Mouse (Mus musculus) gastrocnemius, postnatal 10 days (tissue): Measurements from ENCODE around the gene A730015C16Rik. TPM values are rescaled to one million over a fixed set of nuclear protein-coding genes. Genes with fewer than 3 reads are reported as not detected.

Experiments
- DNase-seq: peaks from one replicate; pipeline ENCODE4 v3.0.0; 2021; ENCODE audit warnings: mixed read lengths
- total RNA-seq, 2 experiments: library from RNA; stranded (reverse); gene quantifications; 2 replicates each; pipeline ENCODE4 v1.2.3; 2021

The A730015C16Rik gene
- total RNA-seq, 2 experiments from 2014 or later = not detected

GRCm38 (mm10) chr4:108830698-108831097 is 17.7 kb downstream of the A730015C16Rik start:
- no peak for DNase-seq

GRCm38 (mm10) chr4:108826643-108827042 is 21.8 kb downstream of the A730015C16Rik start:
- no peak for DNase-seq

DNA sequence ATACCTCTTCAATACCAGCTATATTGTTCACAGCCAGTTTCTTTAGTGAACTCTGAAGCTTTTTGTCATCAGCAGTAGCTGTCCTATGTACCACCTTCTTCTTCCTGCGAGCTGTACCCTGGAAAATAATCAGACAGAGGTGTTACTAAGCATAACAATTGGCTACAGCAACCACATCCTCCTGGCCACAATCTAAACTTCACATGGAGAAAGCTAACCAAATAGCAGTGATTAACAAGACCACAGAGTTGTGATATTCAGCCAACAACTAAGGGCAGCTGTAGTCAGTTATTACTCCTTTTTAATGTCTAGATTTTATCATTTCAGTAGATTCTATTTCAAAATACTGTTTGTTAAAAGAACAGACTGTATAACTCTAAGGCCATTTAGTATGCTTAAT is 22.3 kb downstream of the A730015C16Rik start:
- DNase-seq = no peak

DNA sequence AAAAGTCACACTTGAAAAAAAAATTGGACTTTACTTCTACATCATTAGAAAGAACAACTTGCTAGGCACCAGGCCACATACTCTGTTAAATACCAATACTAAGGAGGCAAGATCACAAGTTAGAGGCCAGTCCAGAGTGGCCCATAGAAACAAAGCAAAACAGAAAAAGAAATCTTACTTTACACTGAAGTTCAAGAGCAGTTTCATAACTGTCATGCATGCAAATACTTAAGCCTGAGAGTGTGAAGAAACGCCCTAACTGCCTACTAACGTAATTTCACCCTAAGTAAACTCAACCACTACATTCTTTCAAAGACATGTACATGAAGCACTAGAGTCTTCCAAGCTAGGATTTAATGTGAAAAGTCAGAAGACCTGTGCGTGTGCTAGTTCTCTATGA is 22.7 kb downstream of the A730015C16Rik start:
- no peak for DNase-seq

GRCm38 (mm10) chr4:108811550-108811949 is 36.9 kb downstream of the A730015C16Rik start:
- DNase-seq = no peak

- DNase-seq = no peak
Measured at GRCm38 (mm10) chr4:108811142-108811541, 37.3 kb downstream of the A730015C16Rik start.

- DNase-seq = no peak
Measured at GRCm38 (mm10) chr4:108803535-108803934, 44.9 kb downstream of the A730015C16Rik start.

GRCm38 (mm10) chr4:108798083-108798830 is 50.2 kb downstream of the A730015C16Rik start:
- DNase-seq = peak; percentile 68

Other genes with a start within 250 kb of the A730015C16Rik start
- gene Cc2d1b, start 228.7 kb downstream of the A730015C16Rik start, total RNA-seq = 10 to 100 TPM; 20.0 to 24.8 TPM
- gene 3110021N24Rik, start 129.0 kb downstream of the A730015C16Rik start, total RNA-seq = 1 to 10 TPM in 1 of 2 experiments, under 1 TPM in 1; 0.42 to 1.2 TPM
- gene Zfyve9, start 67.8 kb downstream of the A730015C16Rik start, total RNA-seq = 10 to 100 TPM; 26.1 to 28.5 TPM
- gene Btf3l4, start 15.0 kb downstream of the A730015C16Rik start, total RNA-seq = 10 to 100 TPM; 72.7 to 76.4 TPM
- 10 to 100 TPM; 26.8 to 27.3 TPM for gene Txndc12, start 14.0 kb downstream of the A730015C16Rik start, total RNA-seq
- 10 to 100 TPM; 16.8 to 18.5 TPM for gene Kti12, start 834 bp downstream of the A730015C16Rik start, total RNA-seq
- gene Rab3b, start 30.4 kb upstream of the A730015C16Rik start, total RNA-seq = 1 to 10 TPM in 1 of 2 experiments, under 1 TPM in 1; 0.52 to 1.1 TPM
- 100 to 1,000 TPM in 1 of 2 experiments, 10 to 100 TPM in 1; 80.9 to 113 TPM for gene Nrd1, start 152.0 kb upstream of the A730015C16Rik start, total RNA-seq